Mouse (Mus musculus): ENCODE results near the gene Scyl1. TPM values are rescaled to one million over a fixed set of nuclear protein-coding genes. Genes with fewer than 3 reads are reported as not detected.

Scyl1 gene
- polyA plus RNA-seq, 1 experiment from 2014 or later, result 48.8 TPM

- no peak for ATAC-seq
- Histone ChIP-seq H3K36me3 (ENCODE audit: control insufficient read depth, insufficient read depth) (peaks cover 68% of the 10 kb centered on the region), H3K27ac (ENCODE audit: low read depth, low read length) (no peak overlapping the region), H3K4me2 (replicated peaks; ENCODE audit: low read depth) (no peak overlapping the region), H3K4me1 (replicated peaks; ENCODE audit: control insufficient read depth, insufficient read depth, low read length) (no peaks in the 10 kb centered on the region), H3K9me3 (ENCODE audit: control insufficient read depth) (no peaks in the 10 kb centered on the region), H3K27me3 (replicated peaks; ENCODE audit: control insufficient read depth, insufficient read depth, low read length) (no peaks in the 10 kb centered on the region), H3K4me3 (ENCODE audit: low read depth, low read length) (no peak overlapping the region), H3K9ac (ENCODE audit: low read depth, low read length) (no peak overlapping the region)
- WGBS, result 90% methylated on average over 14 of the region's 14 CpGs
- TF ChIP-seq CTCF (IDR thresholded peaks at IDR 0.05; ENCODE audit: low read depth), result no peak
Measured at GRCm38 (mm10) chr19:5711907-5712460, 59.2 kb downstream of the Scyl1 start.

- no peak overlapping the region for H3K4me3 ChIP-seq (ENCODE audit: low read depth, low read length)
- no peak overlapping the region for H3K9ac ChIP-seq (ENCODE audit: low read depth, low read length)
- H3K4me1 ChIP-seq (replicated peaks; ENCODE audit: control insufficient read depth, insufficient read depth, low read length), result no peaks in the 10 kb centered on the region
- H3K4me2 ChIP-seq (replicated peaks; ENCODE audit: low read depth), result no peak overlapping the region
- no peaks in the 10 kb centered on the region for H3K9me3 ChIP-seq (ENCODE audit: control insufficient read depth)
- WGBS, result 23% methylated on average over 3 of the region's 3 CpGs
- no peaks in the 10 kb centered on the region for H3K27me3 ChIP-seq (replicated peaks; ENCODE audit: control insufficient read depth, insufficient read depth, low read length)
- no peak; the same call in 1 of the 2 replicates for ATAC-seq
- H3K27ac ChIP-seq (ENCODE audit: low read depth, low read length), result no peak overlapping the region
- TF ChIP-seq CTCF (IDR thresholded peaks at IDR 0.05; ENCODE audit: low read depth), result peak; percentile 91
- peaks cover 67% of the 10 kb centered on the region for H3K36me3 ChIP-seq (ENCODE audit: control insufficient read depth, insufficient read depth)
Measured at GRCm38 (mm10) chr19:5711218-5711617, 60.0 kb downstream of the Scyl1 start.

GRCm38 (mm10) chr19:5710581-5710980 is 60.6 kb downstream of the Scyl1 start:
- Histone ChIP-seq H3K4me1 (replicated peaks; ENCODE audit: control insufficient read depth, insufficient read depth, low read length) (no peaks in the 10 kb centered on the region), H3K36me3 (ENCODE audit: control insufficient read depth, insufficient read depth) (peaks cover 71% of the 10 kb centered on the region), H3K4me2 (replicated peaks; ENCODE audit: low read depth) (no peak overlapping the region), H3K9ac (ENCODE audit: low read depth, low read length) (no peak overlapping the region), H3K9me3 (ENCODE audit: control insufficient read depth) (no peaks in the 10 kb centered on the region), H3K27ac (ENCODE audit: low read depth, low read length) (no peak overlapping the region), H3K4me3 (ENCODE audit: low read depth, low read length) (no peak overlapping the region), H3K27me3 (replicated peaks; ENCODE audit: control insufficient read depth, insufficient read depth, low read length) (no peaks in the 10 kb centered on the region)
- TF ChIP-seq CTCF (IDR thresholded peaks at IDR 0.05; ENCODE audit: low read depth), result no peak
- no peak for ATAC-seq
- WGBS, result 89% methylated on average over 8 of the region's 8 CpGs

- Histone ChIP-seq H3K9me3 (ENCODE audit: control insufficient read depth) (no peaks in the 10 kb centered on the region), H3K4me2 (replicated peaks; ENCODE audit: low read depth) (no peak overlapping the region), H3K27ac (ENCODE audit: low read depth, low read length) (no peak overlapping the region), H3K4me1 (replicated peaks; ENCODE audit: control insufficient read depth, insufficient read depth, low read length) (no peaks in the 10 kb centered on the region), H3K27me3 (replicated peaks; ENCODE audit: control insufficient read depth, insufficient read depth, low read length) (no peaks in the 10 kb centered on the region), H3K9ac (ENCODE audit: low read depth, low read length) (no peak overlapping the region), H3K4me3 (ENCODE audit: low read depth, low read length) (no peak overlapping the region), H3K36me3 (ENCODE audit: control insufficient read depth, insufficient read depth) (peaks cover 68% of the 10 kb centered on the region)
- ATAC-seq, result no peak
- TF ChIP-seq CTCF (IDR thresholded peaks at IDR 0.05; ENCODE audit: low read depth), result no peak
- 96% methylated on average over 6 of the region's 6 CpGs for WGBS
Measured at GRCm38 (mm10) chr19:5710068-5710467, 61.2 kb downstream of the Scyl1 start.

Other genes starting within 250 kb of the Scyl1 start
- 19.2 and 24.1 TPM in 2 replicates for gene Ovol1, start 210.8 kb downstream of the Scyl1 start, polyA plus RNA-seq (2015; fragmentation: Nextera tagmentation; extraction: Ambion mirVana)
- gene Ap5b1, start 203.4 kb downstream of the Scyl1 start, polyA plus RNA-seq (2015; fragmentation: Nextera tagmentation; extraction: Ambion mirVana), result 13.0 and 15.9 TPM in 2 replicates
- 73.8 and 81.0 TPM in 2 replicates for gene Rnaseh2c, start 169.5 kb downstream of the Scyl1 start, polyA plus RNA-seq (2015; fragmentation: Nextera tagmentation; extraction: Ambion mirVana)
- 37.4 and 38.6 TPM in 2 replicates for gene Kat5, start 161.2 kb downstream of the Scyl1 start, polyA plus RNA-seq (2015; fragmentation: Nextera tagmentation; extraction: Ambion mirVana)
- 28.4 and 31.9 TPM in 2 replicates for gene Rela, start 133.9 kb downstream of the Scyl1 start, polyA plus RNA-seq (2015; fragmentation: Nextera tagmentation; extraction: Ambion mirVana)
- gene Sipa1, start 107.7 kb downstream of the Scyl1 start, polyA plus RNA-seq (2015; fragmentation: Nextera tagmentation; extraction: Ambion mirVana), result 8.2 and 9.8 TPM in 2 replicates
- gene Map3k11, start 82.7 kb downstream of the Scyl1 start, polyA plus RNA-seq (2015; fragmentation: Nextera tagmentation; extraction: Ambion mirVana), result 29.4 and 29.7 TPM in 2 replicates
- 9.3 and 12.7 TPM in 2 replicates for gene Pcnx3, start 82.5 kb downstream of the Scyl1 start, polyA plus RNA-seq (2015; fragmentation: Nextera tagmentation; extraction: Ambion mirVana)
- gene Kcnk7, start 67.1 kb downstream of the Scyl1 start, polyA plus RNA-seq (2015; fragmentation: Nextera tagmentation; extraction: Ambion mirVana), result 0.12 and 0.21 TPM in 2 replicates
- 49.8 and 51.0 TPM in 2 replicates for gene Ehbp1l1, start 45.1 kb downstream of the Scyl1 start, polyA plus RNA-seq (2015; fragmentation: Nextera tagmentation; extraction: Ambion mirVana)
- 48.5 and 48.9 TPM in 2 replicates for gene Fam89b, start 41.8 kb downstream of the Scyl1 start, polyA plus RNA-seq (2015; fragmentation: Nextera tagmentation; extraction: Ambion mirVana)
- gene Ltbp3, start 30.5 kb downstream of the Scyl1 start, polyA plus RNA-seq (2015; fragmentation: Nextera tagmentation; extraction: Ambion mirVana), result 11.9 and 15.6 TPM in 2 replicates
- gene Frmd8, start 103.9 kb upstream of the Scyl1 start, polyA plus RNA-seq (2015; fragmentation: Nextera tagmentation; extraction: Ambion mirVana), result 21.7 and 24.0 TPM in 2 replicates
- 3.8 and 4.0 TPM in 2 replicates for gene Slc25a45, start 106.4 kb upstream of the Scyl1 start, polyA plus RNA-seq (2015; fragmentation: Nextera tagmentation; extraction: Ambion mirVana)
- gene Tigd3, start 122.7 kb upstream of the Scyl1 start, polyA plus RNA-seq (2015; fragmentation: Nextera tagmentation; extraction: Ambion mirVana), result 1.0 and 1.2 TPM in 2 replicates
- 49.9 and 51.9 TPM in 2 replicates for gene Dpf2, start 141.6 kb upstream of the Scyl1 start, polyA plus RNA-seq (2015; fragmentation: Nextera tagmentation; extraction: Ambion mirVana)
- 6.5 and 6.6 TPM in 2 replicates for gene Cdc42ep2, start 153.4 kb upstream of the Scyl1 start, polyA plus RNA-seq (2015; fragmentation: Nextera tagmentation; extraction: Ambion mirVana)
- 23.5 and 23.9 TPM in 2 replicates for gene Pola2, start 192.8 kb upstream of the Scyl1 start, polyA plus RNA-seq (2015; fragmentation: Nextera tagmentation; extraction: Ambion mirVana)
- gene Slc22a20, start 214.7 kb upstream of the Scyl1 start, polyA plus RNA-seq (2015; fragmentation: Nextera tagmentation; extraction: Ambion mirVana), result not detected in 2 replicates
- 17.0 and 17.8 TPM in 2 replicates for gene Capn1, start 244.5 kb upstream of the Scyl1 start, polyA plus RNA-seq (2015; fragmentation: Nextera tagmentation; extraction: Ambion mirVana)